Mouse (Mus musculus) bone marrow macrophage, adult 2 months (primary cell): ENCODE measurements around the gene Sesn1.

Experiments used
- CTCF ChIP-seq: IDR thresholded peaks from 2 replicates; pipeline ENCODE4 v1.5.1; 2012; ENCODE audit warnings: low read depth, mild to moderate bottlenecking, low read length, moderate library complexity
- POLR2A ChIP-seq: IDR thresholded peaks from 2 replicates; pipeline ENCODE4 v1.6.1; 2012; ENCODE audit warnings: mild to moderate bottlenecking, low read depth, low read length, borderline replicate concordance

DNA sequence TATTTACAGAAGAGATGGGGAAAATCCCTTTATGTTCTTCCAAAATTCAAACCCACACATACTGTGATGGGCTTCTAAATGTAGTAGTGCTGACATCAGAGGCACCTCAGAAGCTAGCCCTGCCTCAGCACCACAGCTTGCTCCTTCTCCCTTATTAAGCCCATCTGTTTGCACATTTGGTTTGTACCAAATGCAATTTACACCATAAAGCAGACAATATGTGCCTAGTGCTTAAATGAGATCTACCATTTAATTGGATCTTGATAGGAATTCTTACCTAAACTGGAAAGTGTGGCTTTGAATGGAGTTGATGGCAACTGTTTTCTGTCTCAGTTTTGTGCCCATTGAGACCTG lies 125.7 kb downstream of the Sesn1 start:
- TF ChIP-seq CTCF = no peak
- TF ChIP-seq POLR2A = no peak
